Mouse (Mus musculus): ENCODE measurements around the gene Elac2.

DNA sequence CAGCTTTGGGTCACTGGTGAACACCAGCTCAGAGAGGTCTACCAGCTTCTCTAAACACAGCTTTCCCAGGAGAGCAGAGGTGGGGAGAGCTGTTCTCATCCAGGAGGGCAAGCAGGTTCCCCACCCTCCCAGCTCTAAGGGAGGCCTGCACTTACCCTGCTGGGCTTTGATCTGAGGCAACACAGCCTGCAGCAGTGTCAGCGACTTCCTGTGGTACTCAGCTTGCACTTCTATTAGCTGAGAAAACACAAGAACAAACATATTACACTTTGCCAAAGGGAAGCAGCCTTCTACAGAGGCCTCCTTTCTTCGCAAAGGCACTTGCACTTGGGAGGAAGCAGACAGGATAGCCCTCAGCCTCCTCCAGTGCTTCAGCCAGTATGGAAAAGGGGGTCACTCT, 60.2 kb downstream of the Elac2 start:
- TF ChIP-seq BHLHE40 (IDR thresholded peaks at IDR 0.05; ENCODE audit: low read depth, low read length): no peak
- TF ChIP-seq CTCF (conservative IDR thresholded peaks at IDR 0.05 in 1 of 2, IDR thresholded peaks at IDR 0.05 in 1 of 2; ENCODE audit: low read depth in 2 of 2, low read length in 2 of 2): no peak
- TF ChIP-seq POLR2A (IDR thresholded peaks at IDR 0.05; ENCODE audit: low read depth, low read length): no peak
- no peak for TF ChIP-seq EP300 (IDR thresholded peaks at IDR 0.05; ENCODE audit: low read length)
- TF ChIP-seq CHD2 (IDR thresholded peaks at IDR 0.05; ENCODE audit: low read length): no peak
- TF ChIP-seq HCFC1 (IDR thresholded peaks at IDR 0.05; ENCODE audit: low read depth, low read length): no peak
- TF ChIP-seq TCF12 (IDR thresholded peaks at IDR 0.05; ENCODE audit: low read depth, low read length): no peak
- TF ChIP-seq NRF1 (IDR thresholded peaks at IDR 0.05; ENCODE audit: low read depth, low read length): no peak
- no peak for TF ChIP-seq ETS1 (conservative IDR thresholded peaks at IDR 0.05; ENCODE audit: low read depth, low read length)
- no peak for TF ChIP-seq MEF2A (IDR thresholded peaks at IDR 0.05; ENCODE audit: borderline replicate concordance, low read depth, low read length)
- no peak for TF ChIP-seq MXI1 (IDR thresholded peaks at IDR 0.05; ENCODE audit: low read depth, low read length)
- no peak for TF ChIP-seq ZMIZ1 (IDR thresholded peaks at IDR 0.05; ENCODE audit: low read depth, low read length)
